Mouse (Mus musculus) urinary bladder, postnatal 36 days (tissue): ENCODE data around the gene Trim69.
A peak's percentile ranks its signal among the peaks of the same experiment; 100 is the strongest.

Experiments used
- DNase-seq, 2 experiments: peaks; one replicate each; pipeline ENCODE4 v3.0.0; 2022; ENCODE audit warnings: low spot score in 2 of 2, mixed read lengths in 1 of 2

The Trim69 gene

GRCm38 (mm10) chr2:122152850-122153249 lies 7.7 kb upstream of the Trim69 start:
- no peak for DNase-seq

GRCm38 (mm10) chr2:122153681-122154365 lies 6.7 kb upstream of the Trim69 start:
- no peak for DNase-seq

DNA sequence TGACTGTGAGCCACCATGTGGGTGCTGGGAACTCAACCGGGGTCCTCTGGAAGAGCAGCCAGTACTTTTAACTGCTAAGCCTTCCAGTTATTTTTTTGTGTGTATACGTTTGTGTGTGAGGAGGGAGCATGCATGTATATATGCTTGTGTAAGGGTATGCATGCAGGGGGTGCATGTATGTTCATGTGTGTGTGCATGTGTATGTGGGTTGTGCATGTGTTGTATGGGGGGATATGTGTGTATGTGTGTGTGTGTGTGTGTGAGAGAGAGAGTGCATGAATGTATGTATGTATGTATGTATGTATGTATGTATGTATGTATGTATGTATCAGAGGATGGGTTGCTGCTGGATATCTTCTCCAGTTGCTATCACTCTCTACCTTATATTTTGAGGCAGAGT lies 6.0 kb upstream of the Trim69 start:
- DNase-seq: no peak

DNA sequence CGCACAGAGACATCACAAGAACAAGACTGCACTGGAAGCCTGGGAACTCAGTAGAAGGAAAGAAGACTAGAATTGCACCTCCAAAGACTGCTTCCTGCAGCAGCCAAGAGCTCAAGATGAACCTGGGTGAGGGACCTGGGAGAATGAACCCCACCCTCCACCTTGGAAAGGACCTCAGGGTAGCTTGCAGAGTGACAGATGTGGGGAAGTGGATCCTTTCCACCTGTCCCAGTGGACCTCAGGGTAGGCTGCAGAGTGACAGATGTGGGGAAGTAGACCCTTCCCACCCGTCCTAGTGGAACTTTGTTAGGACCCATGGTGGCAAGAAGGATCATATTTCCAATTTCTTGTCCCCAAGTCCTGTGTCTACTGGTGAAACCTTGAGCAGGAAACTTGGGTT lies 5.2 kb upstream of the Trim69 start:
- DNase-seq: no peak

GRCm38 (mm10) chr2:122156051-122156700 lies 4.3 kb upstream of the Trim69 start:
- no peak for DNase-seq

DNA sequence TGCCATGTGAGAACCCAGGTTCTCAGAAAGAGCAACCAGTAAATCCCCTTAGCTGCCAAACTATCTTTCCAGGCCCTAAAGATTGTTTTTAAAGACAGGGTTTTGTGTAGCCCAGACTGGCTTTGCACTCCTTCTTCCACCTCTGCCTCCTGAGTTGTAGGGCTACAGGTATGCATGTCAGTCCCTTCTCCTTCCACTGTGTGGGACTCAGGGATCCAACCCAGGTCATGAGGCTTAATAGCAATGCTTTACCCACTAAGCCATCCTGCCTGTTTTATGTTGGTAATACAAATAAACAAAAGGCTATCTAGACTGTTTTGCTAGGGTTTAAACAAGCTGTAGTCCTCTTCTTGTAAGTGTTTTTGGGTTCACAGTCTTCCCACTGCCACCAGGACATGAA lies 2.9 kb upstream of the Trim69 start:
- no peak for DNase-seq

GRCm38 (mm10) chr2:122158362-122158802 lies 2.1 kb upstream of the Trim69 start:
- no peak for DNase-seq

DNA sequence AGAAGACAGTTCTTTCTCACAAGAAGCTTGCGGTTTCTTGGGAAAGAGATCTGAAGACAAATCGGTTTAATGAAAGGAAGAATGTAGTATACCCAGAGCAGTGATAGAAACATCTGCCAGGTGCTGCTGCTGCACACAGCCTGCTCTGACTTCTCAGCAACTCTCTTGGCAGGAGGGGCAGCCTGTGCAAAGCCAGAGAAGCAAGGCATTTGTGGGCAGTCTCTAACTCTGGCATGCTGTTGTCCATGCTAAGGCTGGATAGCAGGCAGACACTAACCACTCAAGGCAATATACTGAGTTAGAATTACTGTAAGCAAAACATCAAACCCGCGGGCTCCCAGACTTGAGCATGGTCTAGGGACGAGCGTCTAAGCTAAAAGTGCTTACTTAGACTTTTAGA lies 833 bp upstream of the Trim69 start:
- no peak for DNase-seq

GRCm38 (mm10) chr2:122161542-122161941 lies 1.0 kb downstream of the Trim69 start:
- DNase-seq: no peak

DNA sequence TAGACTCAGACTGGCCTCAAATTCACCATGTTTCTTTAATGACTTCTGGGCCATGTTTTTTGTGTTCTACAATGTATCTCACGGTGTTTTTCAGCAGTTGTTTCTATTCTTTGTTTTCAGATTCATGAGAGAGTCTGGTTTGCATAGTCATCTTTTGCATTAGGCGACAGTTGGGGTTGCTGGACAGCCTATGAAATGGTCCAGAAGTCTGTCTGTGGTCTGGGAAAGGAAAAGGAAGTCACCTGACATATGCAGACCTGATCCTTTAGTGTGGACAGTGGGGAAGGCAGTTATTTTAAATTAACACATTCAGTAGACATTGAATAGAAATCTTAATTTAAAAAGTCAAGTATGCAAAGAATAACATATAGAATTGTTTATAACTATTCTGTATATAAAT lies 2.0 kb downstream of the Trim69 start:
- DNase-seq: no peak

DNA sequence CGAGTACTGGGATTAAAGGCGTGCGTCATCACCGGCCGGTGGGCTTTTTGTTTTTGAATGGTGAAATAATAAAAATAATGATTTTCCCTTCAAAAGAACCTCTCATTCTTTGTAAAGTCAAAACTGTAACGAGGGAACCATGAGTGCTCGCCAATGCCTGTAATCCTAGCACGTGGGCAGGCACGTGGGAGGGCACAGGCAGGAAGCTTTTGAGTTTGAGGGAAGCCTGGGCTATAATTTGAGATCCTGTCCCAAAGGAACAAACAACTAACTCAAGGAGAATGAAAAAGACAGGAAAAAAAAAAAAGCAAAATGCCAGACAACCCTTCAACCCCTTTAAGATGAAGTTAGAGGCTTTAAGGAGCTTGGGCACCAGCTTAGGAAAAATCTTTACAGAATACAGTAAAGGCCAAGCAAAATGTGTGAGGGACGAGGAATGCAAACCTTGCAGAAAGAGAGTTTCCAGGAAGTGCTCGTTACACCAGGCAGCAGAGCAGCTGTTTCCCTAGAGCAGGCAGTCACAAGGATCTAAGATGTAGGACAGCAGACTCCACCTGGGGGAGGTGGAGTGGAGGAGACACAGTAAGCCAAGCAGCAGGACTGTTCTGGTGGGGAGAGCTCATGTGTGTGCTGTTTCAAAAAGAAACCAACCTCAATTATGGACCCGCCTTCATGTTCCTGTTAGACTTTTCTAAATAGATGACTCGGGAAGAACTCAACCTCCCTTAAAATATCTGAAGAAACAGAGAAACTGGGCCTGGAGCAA lies 3.1 kb downstream of the Trim69 start:
- no peak for DNase-seq

GRCm38 (mm10) chr2:122164293-122164692 lies 3.8 kb downstream of the Trim69 start:
- DNase-seq: peak in 1 of 2 experiments; percentile 20

- no peak for DNase-seq
These were observed 10.8 kb downstream of the Trim69 start for GRCm38 (mm10) chr2:122171292-122171691.

DNA sequence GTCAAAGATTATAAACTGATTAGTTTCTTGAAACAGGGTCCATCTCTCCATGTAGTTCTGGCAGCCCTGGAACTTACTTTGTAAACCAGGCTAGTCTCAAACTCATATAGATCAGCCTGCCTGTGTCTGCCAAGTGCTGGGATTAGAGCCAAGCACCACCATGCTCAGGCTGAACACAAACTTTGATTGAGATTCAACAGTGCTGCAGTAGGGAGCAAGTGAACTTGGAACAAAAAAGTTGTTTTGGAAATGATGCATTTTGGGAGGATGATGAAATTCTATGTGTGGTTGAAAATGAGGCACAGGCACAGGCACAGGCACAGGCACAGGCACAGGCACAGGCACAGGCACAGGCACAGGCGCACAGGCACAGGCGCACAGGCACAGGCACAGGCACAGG lies 11.7 kb downstream of the Trim69 start:
- DNase-seq: no peak

- no peak for DNase-seq
These were observed 19.7 kb downstream of the Trim69 start for GRCm38 (mm10) chr2:122180051-122180822.

DNA sequence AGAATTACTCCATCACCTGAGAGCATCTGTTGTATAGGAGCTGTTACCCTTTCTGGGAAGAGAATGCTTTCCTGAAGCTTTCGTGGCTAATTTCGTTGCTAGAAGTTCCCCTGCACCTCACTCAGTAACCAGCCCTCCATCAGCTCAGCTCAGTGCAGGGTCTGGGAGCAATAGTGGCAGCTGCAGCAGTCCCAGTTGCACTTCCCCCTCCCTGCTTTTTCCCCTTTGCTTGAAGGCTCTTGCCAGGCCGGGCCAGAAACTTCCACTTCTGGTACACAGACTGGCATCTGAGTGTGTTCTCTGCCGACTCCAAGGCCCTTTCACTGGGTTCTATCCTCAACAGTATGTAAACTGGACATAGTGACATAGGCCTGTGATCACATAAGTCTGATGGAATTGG lies 24.6 kb downstream of the Trim69 start:
- no peak for DNase-seq

DNA sequence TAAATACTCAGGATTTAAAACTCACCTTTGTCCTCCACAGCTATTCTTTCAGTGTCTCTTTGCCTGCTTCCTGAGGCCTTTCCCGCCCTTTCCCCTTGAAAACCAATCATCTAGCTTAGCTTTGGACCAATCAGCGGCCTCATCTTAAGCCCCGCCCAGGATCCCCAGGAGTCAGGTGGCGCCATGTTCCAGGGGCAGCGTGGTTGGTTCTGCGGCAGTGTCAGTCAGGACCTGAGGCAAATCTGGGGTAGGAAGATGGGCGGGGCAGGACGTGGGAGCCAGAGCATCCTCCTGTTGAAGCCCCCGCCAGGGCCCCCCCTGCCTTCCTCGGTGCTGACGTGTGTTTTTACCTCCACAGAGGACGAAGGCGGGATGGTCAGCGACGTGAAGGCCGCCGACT lies 25.6 kb downstream of the Trim69 start, which contains the start of the genes Patl2 and Terb2:
Patl2 (minus strand) TSS at position 84 of the 400 bp plus-strand sequence.
Terb2 (plus strand) TSS at position 167 of the 400 bp plus-strand sequence.
- no peak for DNase-seq

- no peak for DNase-seq
These were observed 26.3 kb downstream of the Trim69 start for GRCm38 (mm10) chr2:122186751-122187150.

DNA sequence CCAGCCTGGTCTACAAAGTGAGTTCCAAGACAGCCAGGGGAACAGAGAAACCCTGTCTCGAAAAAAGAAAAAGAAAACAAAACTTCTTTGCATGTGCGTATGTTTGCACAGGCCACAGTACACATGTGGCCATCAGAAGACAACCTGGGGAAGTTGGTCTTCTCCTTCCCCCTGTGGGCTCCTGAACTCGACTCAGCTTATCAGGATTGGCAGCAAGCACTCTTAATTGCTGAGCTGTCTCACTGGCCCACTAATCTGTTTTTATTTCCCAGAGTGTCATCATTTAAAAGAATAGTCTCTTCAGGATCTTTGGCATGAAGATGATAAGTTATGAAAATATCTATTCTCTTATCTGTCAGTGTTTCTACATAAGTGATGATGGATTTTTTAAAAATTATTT lies 31.3 kb downstream of the Trim69 start:
- DNase-seq: no peak

- DNase-seq: no peak
These were observed 34.0 kb downstream of the Trim69 start for GRCm38 (mm10) chr2:122194509-122194929.

GRCm38 (mm10) chr2:122201501-122201900 lies 41.0 kb downstream of the Trim69 start:
- DNase-seq: no peak
